Mouse (Mus musculus): ENCODE data around the gene Lrrc4. TPM values are rescaled to one million over a fixed set of nuclear protein-coding genes. Genes with fewer than 3 reads are reported as not detected.

Gene Lrrc4
- polyA plus RNA-seq, 1 experiment, result not detected

DNA sequence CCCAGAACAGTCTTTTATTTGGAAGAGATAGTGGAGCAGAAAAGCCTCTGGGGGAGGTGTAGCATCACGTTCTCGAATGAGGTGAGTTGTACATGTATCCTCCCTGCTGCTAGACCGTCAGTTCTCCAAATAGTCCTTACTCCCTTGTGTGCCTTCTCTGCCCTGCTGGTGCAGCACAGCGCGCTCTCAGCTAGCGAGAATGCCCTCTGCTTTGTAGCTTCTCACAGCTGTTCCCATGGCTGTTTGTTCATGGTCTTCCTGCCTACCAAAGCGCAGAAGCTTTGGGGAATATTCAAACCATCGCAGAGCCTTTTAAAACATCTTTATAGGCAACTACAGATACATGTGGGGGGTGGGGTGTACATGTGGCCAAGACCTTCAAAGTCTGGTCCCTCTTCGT, 17.3 kb upstream of the Lrrc4 start:
- peaks cover 12% of the 10 kb centered on the region for H3K4me1 ChIP-seq (ENCODE audit: control insufficient read depth, insufficient read depth, low read length)
- WGBS, result 53% methylated on average over 9 of the region's 9 CpGs
- no peak overlapping the region for H3K27ac ChIP-seq (ENCODE audit: insufficient read depth, low read depth, low read length)
- H3K4me3 ChIP-seq (ENCODE audit: insufficient read depth, low read depth, low read length), result no peak overlapping the region
- TF ChIP-seq POLR2A (IDR thresholded peaks at IDR 0.05; ENCODE audit: insufficient read depth, low read depth, low read length), result no peak
- TF ChIP-seq CTCF (IDR thresholded peaks at IDR 0.05; ENCODE audit: insufficient read depth, low read depth, low read length), result no peak

GRCm38 (mm10) chr6:28848285-28848794, 16.8 kb upstream of the Lrrc4 start:
- TF ChIP-seq CTCF (IDR thresholded peaks at IDR 0.05; ENCODE audit: insufficient read depth, low read depth, low read length) (no peak), POLR2A (IDR thresholded peaks at IDR 0.05; ENCODE audit: insufficient read depth, low read depth, low read length) (no peak)
- Histone ChIP-seq H3K27ac (ENCODE audit: insufficient read depth, low read depth, low read length) (no peak overlapping the region), H3K4me3 (ENCODE audit: insufficient read depth, low read depth, low read length) (no peak overlapping the region), H3K4me1 (ENCODE audit: control insufficient read depth, insufficient read depth, low read length) (peaks cover 9% of the 10 kb centered on the region)
- 57% methylated on average over 6 of the region's 6 CpGs for WGBS

GRCm38 (mm10) chr6:28847616-28848015, 16.1 kb upstream of the Lrrc4 start:
- Histone ChIP-seq H3K27ac (ENCODE audit: insufficient read depth, low read depth, low read length) (no peak overlapping the region), H3K4me1 (ENCODE audit: control insufficient read depth, insufficient read depth, low read length) (peaks cover 9% of the 10 kb centered on the region), H3K4me3 (ENCODE audit: insufficient read depth, low read depth, low read length) (no peak overlapping the region)
- no peak for TF ChIP-seq POLR2A (IDR thresholded peaks at IDR 0.05; ENCODE audit: insufficient read depth, low read depth, low read length)
- TF ChIP-seq CTCF (IDR thresholded peaks at IDR 0.05; ENCODE audit: insufficient read depth, low read depth, low read length), result no peak
- 86% methylated on average over 6 of the region's 6 CpGs for WGBS

DNA sequence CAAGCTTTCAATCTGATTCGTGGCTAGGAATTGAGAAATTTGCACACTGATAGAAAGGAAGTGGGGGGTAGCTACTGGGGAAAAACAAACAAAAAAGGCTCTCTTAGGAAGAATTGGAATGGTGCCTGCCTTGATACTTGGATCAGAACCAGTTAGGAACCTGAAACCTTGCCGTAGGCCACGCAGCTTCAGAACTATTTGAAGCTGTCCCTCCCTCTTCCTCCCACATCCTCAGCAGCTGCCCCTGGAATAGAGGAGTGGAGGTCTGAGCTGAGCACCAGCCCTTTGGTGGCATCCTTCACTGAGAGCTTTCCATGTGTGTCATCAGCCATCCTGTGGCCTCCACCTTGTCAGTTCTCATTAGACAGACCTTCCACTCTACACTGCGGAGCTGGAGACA, 14.1 kb upstream of the Lrrc4 start:
- no peak for TF ChIP-seq CTCF (IDR thresholded peaks at IDR 0.05; ENCODE audit: insufficient read depth, low read depth, low read length)
- TF ChIP-seq POLR2A (IDR thresholded peaks at IDR 0.05; ENCODE audit: insufficient read depth, low read depth, low read length), result no peak
- H3K27ac ChIP-seq (ENCODE audit: insufficient read depth, low read depth, low read length), result no peak overlapping the region
- WGBS, result 51% methylated on average over 4 of the region's 4 CpGs
- H3K4me1 ChIP-seq (ENCODE audit: control insufficient read depth, insufficient read depth, low read length), result peaks cover 9% of the 10 kb centered on the region
- no peak overlapping the region for H3K4me3 ChIP-seq (ENCODE audit: insufficient read depth, low read depth, low read length)

DNA sequence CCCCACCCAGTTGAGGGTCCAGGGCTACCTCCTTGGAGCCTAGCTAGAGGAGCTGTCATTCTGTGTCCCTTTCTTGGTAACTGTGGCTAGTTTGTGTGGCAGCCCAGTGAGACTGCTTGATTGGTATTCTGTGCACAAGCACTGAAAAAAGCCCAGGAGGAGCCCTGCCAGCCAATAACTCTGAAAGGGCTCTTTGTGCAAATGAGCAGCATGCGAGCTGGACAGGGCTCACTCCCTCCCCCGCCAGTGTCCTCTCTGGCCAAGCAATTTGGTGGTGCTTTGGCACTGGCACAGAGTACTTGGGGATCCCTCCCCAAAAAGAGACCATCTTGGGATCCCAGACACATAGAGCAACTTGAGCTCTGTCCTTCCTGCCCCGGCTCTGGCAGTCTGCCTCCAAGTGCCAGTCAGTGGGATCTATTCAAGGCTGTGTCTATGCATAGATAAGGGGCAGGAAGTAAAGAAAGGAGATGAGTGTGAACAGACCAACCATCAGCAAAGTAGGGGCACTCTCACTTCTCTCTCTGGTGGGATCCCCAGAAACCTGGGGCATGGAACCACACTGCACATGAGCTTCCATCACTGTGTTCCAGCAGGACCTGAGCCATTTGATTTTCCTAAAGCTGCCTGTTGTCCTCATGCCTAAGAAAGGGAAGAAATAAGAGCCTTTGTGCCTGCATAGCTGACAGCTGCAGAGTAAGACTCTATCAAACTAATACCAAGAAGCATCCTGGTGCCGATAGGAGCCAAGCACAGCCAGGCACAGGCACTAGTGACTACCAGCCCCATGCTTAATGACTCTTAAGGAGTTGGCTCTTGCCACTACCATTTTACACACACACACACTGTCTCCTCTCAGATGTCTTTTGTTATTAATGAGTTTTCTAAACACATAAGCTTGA, 11.1 kb upstream of the Lrrc4 start:
- 74% methylated on average over 4 of the region's 4 CpGs for WGBS
- Histone ChIP-seq H3K4me1 (ENCODE audit: control insufficient read depth, insufficient read depth, low read length) (peaks cover 10% of the 10 kb centered on the region), H3K27ac (ENCODE audit: insufficient read depth, low read depth, low read length) (peak overlapping the region; percentile 63)

GRCm38 (mm10) chr6:28841569-28841968, 10.0 kb upstream of the Lrrc4 start:
- peaks cover 7% of the 10 kb centered on the region for H3K4me1 ChIP-seq (ENCODE audit: control insufficient read depth, insufficient read depth, low read length)
- H3K4me3 ChIP-seq (ENCODE audit: insufficient read depth, low read depth, low read length), result no peak overlapping the region
- H3K27ac ChIP-seq (ENCODE audit: insufficient read depth, low read depth, low read length), result no peak overlapping the region
- TF ChIP-seq POLR2A (IDR thresholded peaks at IDR 0.05; ENCODE audit: insufficient read depth, low read depth, low read length) (no peak), CTCF (IDR thresholded peaks at IDR 0.05; ENCODE audit: insufficient read depth, low read depth, low read length) (no peak)
- 34% methylated on average over 3 of the region's 3 CpGs for WGBS

More for the DNA sequence above, 11.1 kb upstream of the Lrrc4 start:
- H3K4me3 ChIP-seq (ENCODE audit: insufficient read depth, low read depth, low read length), result no peak overlapping the region
- TF ChIP-seq POLR2A (IDR thresholded peaks at IDR 0.05; ENCODE audit: insufficient read depth, low read depth, low read length) (no peak), CTCF (IDR thresholded peaks at IDR 0.05; ENCODE audit: insufficient read depth, low read depth, low read length) (no peak)

GRCm38 (mm10) chr6:28836600-28836999, 5.1 kb upstream of the Lrrc4 start:
- no peak overlapping the region for H3K4me3 ChIP-seq (ENCODE audit: insufficient read depth, low read depth, low read length)
- H3K27ac ChIP-seq (ENCODE audit: insufficient read depth, low read depth, low read length), result no peak overlapping the region
- no peak for TF ChIP-seq CTCF (IDR thresholded peaks at IDR 0.05; ENCODE audit: insufficient read depth, low read depth, low read length)
- TF ChIP-seq POLR2A (IDR thresholded peaks at IDR 0.05; ENCODE audit: insufficient read depth, low read depth, low read length), result no peak
- peaks cover 2% of the 10 kb centered on the region; the same call in 1 of the 2 replicates for H3K4me1 ChIP-seq (ENCODE audit: control insufficient read depth, insufficient read depth, low read length)

GRCm38 (mm10) chr6:28834046-28834445, 2.5 kb upstream of the Lrrc4 start:
- Histone ChIP-seq H3K27ac (ENCODE audit: insufficient read depth, low read depth, low read length) (peak overlapping the region; percentile 78; the same call in 1 of the 2 replicates), H3K4me1 (ENCODE audit: control insufficient read depth, insufficient read depth, low read length) (peaks cover 20% of the 10 kb centered on the region), H3K4me3 (ENCODE audit: insufficient read depth, low read depth, low read length) (peak overlapping the region; percentile 88)
- 69% methylated on average over 2 of the region's 2 CpGs for WGBS
- TF ChIP-seq CTCF (IDR thresholded peaks at IDR 0.05; ENCODE audit: insufficient read depth, low read depth, low read length) (no peak), POLR2A (IDR thresholded peaks at IDR 0.05; ENCODE audit: insufficient read depth, low read depth, low read length) (no peak)

GRCm38 (mm10) chr6:28833380-28833822, 1.9 kb upstream of the Lrrc4 start:
- WGBS, result under 1% methylated on average over 43 of the region's 43 CpGs
- Histone ChIP-seq H3K4me1 (ENCODE audit: control insufficient read depth, insufficient read depth, low read length) (peaks cover 20% of the 10 kb centered on the region), H3K4me3 (ENCODE audit: insufficient read depth, low read depth, low read length) (peak overlapping the region; percentile 88), H3K27ac (ENCODE audit: insufficient read depth, low read depth, low read length) (peak overlapping the region; percentile 78)
- TF ChIP-seq CTCF (IDR thresholded peaks at IDR 0.05; ENCODE audit: insufficient read depth, low read depth, low read length), result no peak
- TF ChIP-seq POLR2A (IDR thresholded peaks at IDR 0.05; ENCODE audit: insufficient read depth, low read depth, low read length), result peak; percentile 54
